Mouse (Mus musculus) erythroblast, embryonic 14.5 days (primary cell): ENCODE results near the gene Fhod1. TPM values are rescaled to one million over a fixed set of nuclear protein-coding genes. Genes with fewer than 3 reads are reported as not detected.

Source experiments
- H3K27me3 ChIP-seq: 2 replicates; pipeline ENCODE4 v1.6.1; 2012; ENCODE audit warnings: inconsistent platforms; ENCODE audit not compliant: control insufficient read depth
- H3K36me3 ChIP-seq: 2 replicates; pipeline ENCODE4 v1.6.1; 2012; ENCODE audit warnings: mild to moderate bottlenecking, inconsistent platforms; ENCODE audit not compliant: control insufficient read depth
- H3K4me1 ChIP-seq: 2 replicates; pipeline ENCODE4 v1.6.1; 2012; ENCODE audit warnings: inconsistent platforms; ENCODE audit not compliant: control insufficient read depth
- H3K4me3 ChIP-seq: replicated peaks from 2 replicates; pipeline ENCODE3; 2012; ENCODE audit warnings: moderate library complexity, mild to moderate bottlenecking, inconsistent platforms
- H3K9me3 ChIP-seq: 2 replicates; pipeline ENCODE4 v1.6.1; 2012; ENCODE audit warnings: low read length, inconsistent platforms, mixed read lengths; ENCODE audit not compliant: control insufficient read depth
- GATA1 ChIP-seq: IDR thresholded peaks from 2 replicates; pipeline ENCODE4 v1.6.1; 2012; ENCODE audit warnings: low read length, inconsistent platforms, mixed read lengths
- TAL1 ChIP-seq: IDR thresholded peaks from 3 replicates; pipeline ENCODE4 v1.6.1; 2012; ENCODE audit warnings: low read length, inconsistent platforms, mixed read lengths
- polyA plus RNA-seq: library from polyadenylated mRNA; stranded (reverse); fragments of >175 nt; gene quantifications from 2 replicates; pipeline ENCODE4 v1.2.3, GENCODE M21; 2012

Gene Fhod1
- polyA plus RNA-seq, 1 experiment: 0.19 TPM

DNA sequence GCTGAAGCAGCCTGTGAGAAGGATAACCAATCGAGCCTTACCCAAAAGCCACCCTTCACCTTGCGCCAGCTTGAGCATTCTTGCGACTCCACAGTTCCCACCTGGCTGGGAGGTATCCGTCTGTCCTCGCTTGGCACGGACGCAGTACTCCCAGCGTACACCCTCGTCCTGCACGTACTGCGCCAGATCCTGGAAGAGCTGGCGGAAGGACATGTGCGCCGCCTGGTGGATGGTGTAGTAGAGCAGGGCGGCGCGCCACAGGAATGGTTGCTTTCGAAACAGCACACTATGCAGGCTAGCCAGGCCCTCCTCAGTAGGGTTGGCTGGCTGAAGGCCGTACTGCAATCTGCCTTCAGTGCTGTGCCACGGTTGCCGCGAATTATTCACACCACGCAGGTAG lies 64.7 kb downstream of the Fhod1 start:
- Histone ChIP-seq H3K36me3 (no peaks in the 10 kb centered on the region), H3K9me3 (no peaks in the 10 kb centered on the region; the same call in 1 of the 2 replicates), H3K27me3 (peaks cover 72% of the 10 kb centered on the region), H3K4me3 (peak overlapping the region; percentile 5), H3K4me1 (peaks cover 27% of the 10 kb centered on the region)
- TF ChIP-seq TAL1: no peak
- no peak for TF ChIP-seq GATA1

DNA sequence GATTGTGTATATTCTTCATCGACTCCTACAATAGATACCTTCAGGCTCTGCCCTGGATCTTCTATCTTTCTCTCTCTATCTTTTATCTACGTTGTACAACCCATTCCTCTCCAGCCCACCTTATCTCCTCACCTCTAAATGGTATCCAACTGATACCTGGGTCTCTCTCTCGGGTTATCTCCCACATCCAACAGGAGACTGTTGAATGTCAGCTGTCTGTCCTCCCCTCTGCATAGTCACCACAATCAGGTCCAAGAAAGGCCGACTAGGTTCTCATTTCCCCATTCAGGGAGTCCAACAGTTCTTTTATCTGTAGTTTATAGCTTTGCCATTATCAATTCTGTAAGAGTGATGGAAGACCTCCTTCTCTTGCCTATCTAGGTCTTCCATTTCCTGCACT lies 65.5 kb downstream of the Fhod1 start:
- H3K9me3 ChIP-seq: no peaks in the 10 kb centered on the region; the same call in 1 of the 2 replicates
- TF ChIP-seq GATA1: no peak
- no peak for TF ChIP-seq TAL1
- H3K4me1 ChIP-seq: peaks cover 27% of the 10 kb centered on the region
- peaks cover 80% of the 10 kb centered on the region for H3K27me3 ChIP-seq
- no peaks in the 10 kb centered on the region for H3K36me3 ChIP-seq
- H3K4me3 ChIP-seq: no peak overlapping the region

DNA sequence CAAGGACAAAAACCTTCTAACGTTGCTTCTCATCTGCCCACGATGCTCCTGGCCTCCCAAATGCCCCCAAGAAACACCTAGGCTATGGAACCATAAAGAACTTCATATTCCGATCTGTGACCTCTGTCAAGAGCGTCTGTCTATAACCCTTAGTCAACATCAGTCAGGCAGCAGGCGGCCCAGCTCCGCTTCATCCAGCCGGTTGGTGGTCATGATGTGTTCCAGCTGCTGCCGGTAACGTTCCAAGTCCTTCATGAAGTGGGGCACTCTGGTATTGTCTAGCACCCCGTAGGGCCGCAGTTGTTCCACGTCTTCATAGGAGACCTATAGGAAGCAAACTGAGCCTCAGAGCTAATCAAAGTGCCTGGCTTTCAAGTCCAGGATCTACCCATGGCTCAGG lies 65.9 kb downstream of the Fhod1 start:
- Histone ChIP-seq H3K9me3 (no peaks in the 10 kb centered on the region; the same call in 1 of the 2 replicates), H3K27me3 (peaks cover 84% of the 10 kb centered on the region), H3K4me3 (no peak overlapping the region), H3K36me3 (no peaks in the 10 kb centered on the region), H3K4me1 (peaks cover 27% of the 10 kb centered on the region)
- TF ChIP-seq GATA1 (no peak), TAL1 (no peak)

DNA sequence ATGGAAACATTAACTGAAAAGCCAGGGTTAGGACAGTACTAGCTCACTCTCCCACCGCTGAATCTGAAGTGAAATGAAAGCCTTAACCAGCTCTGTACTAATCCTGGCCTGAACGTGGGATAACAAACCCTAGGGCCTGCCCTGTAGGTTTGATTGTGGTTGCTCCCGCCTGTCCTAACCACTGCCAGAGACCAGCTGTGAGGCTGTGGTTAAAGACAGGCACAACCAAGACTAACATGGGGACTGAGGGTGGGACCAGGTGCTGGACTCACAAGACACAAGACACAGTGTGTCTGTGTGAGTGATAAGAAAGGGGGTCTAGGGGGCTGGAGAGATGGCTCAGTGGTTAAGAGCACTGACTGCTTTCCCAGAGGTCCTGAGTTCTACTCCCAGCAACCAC lies 67.2 kb downstream of the Fhod1 start:
- peaks cover 38% of the 10 kb centered on the region for H3K4me1 ChIP-seq
- no peaks in the 10 kb centered on the region for H3K36me3 ChIP-seq
- H3K27me3 ChIP-seq: peaks cover 85% of the 10 kb centered on the region

More for the DNA sequence above, 67.2 kb downstream of the Fhod1 start:
- Histone ChIP-seq H3K9me3 (no peaks in the 10 kb centered on the region; the same call in 1 of the 2 replicates), H3K4me3 (no peak overlapping the region)
- no peak for TF ChIP-seq TAL1
- TF ChIP-seq GATA1: no peak

Other genes with a start within 250 kb of the Fhod1 start
- gene Ces4a, start 216.2 kb downstream of the Fhod1 start, polyA plus RNA-seq: not detected in 2 replicates
- 0.06 and 0.11 TPM in 2 replicates for gene Cbfb, start 177.3 kb downstream of the Fhod1 start, polyA plus RNA-seq
- gene D230025D16Rik, start 122.8 kb downstream of the Fhod1 start, polyA plus RNA-seq: 0.63 and 1.3 TPM in 2 replicates
- gene B3gnt9, start 92.8 kb downstream of the Fhod1 start, polyA plus RNA-seq: 0.74 and 1.0 TPM in 2 replicates
- 1.7 and 2.0 TPM in 2 replicates for gene Tradd, start 83.3 kb downstream of the Fhod1 start, polyA plus RNA-seq
- gene Fbxl8, start 83.3 kb downstream of the Fhod1 start, polyA plus RNA-seq: 0.10 and 0.27 TPM in 2 replicates
- not detected in 2 replicates for gene Hsf4, start 78.2 kb downstream of the Fhod1 start, polyA plus RNA-seq
- gene Nol3, start 71.8 kb downstream of the Fhod1 start, polyA plus RNA-seq: not detected in 2 replicates
- gene 4931428F04Rik, start 58.1 kb downstream of the Fhod1 start, polyA plus RNA-seq: 0.01 and 0.09 TPM in 2 replicates
- 1.6 and 1.7 TPM in 2 replicates for gene Exoc3l, start 51.9 kb downstream of the Fhod1 start, polyA plus RNA-seq
- 30.0 and 45.9 TPM in 2 replicates for gene E2f4, start 50.3 kb downstream of the Fhod1 start, polyA plus RNA-seq
- gene Elmo3, start 42.4 kb downstream of the Fhod1 start, polyA plus RNA-seq: 0.97 and 1.1 TPM in 2 replicates
- gene Lrrc29, start 21.7 kb downstream of the Fhod1 start, polyA plus RNA-seq: 2.5 and 3.1 TPM in 2 replicates
- 3.4 and 3.5 TPM in 2 replicates for gene Tmem208, start 21.6 kb downstream of the Fhod1 start, polyA plus RNA-seq
- gene Slc9a5, start 890 bp upstream of the Fhod1 start, polyA plus RNA-seq: 0.02 TPM in 1 of 2 replicates, not detected in the other
- gene Plekhg4, start 25.3 kb upstream of the Fhod1 start, polyA plus RNA-seq: not detected in 2 replicates
- gene Kctd19, start 65.5 kb upstream of the Fhod1 start, polyA plus RNA-seq: not detected in 2 replicates
- gene Lrrc36, start 65.6 kb upstream of the Fhod1 start, polyA plus RNA-seq: 0.03 and 0.05 TPM in 2 replicates
- 0.34 and 0.96 TPM in 2 replicates for gene Tppp3, start 123.6 kb upstream of the Fhod1 start, polyA plus RNA-seq
- 0.14 and 0.23 TPM in 2 replicates for gene Zdhhc1, start 148.9 kb upstream of the Fhod1 start, polyA plus RNA-seq
- not detected in 2 replicates for gene Hsd11b2, start 170.8 kb upstream of the Fhod1 start, polyA plus RNA-seq
- 7.7 and 7.8 TPM in 2 replicates for gene Atp6v0d1, start 218.1 kb upstream of the Fhod1 start, polyA plus RNA-seq